Mouse (Mus musculus) megakaryocyte, embryonic 14.5 days (primary cell): ENCODE measurements around the gene Tctn1. TPM values are rescaled to one million over a fixed set of nuclear protein-coding genes. Genes with fewer than 3 reads are reported as not detected.

ENCODE experiments used
- H3K27me3 ChIP-seq: replicated peaks from 2 replicates; pipeline ENCODE3; 2012; ENCODE audit warnings: inconsistent platforms
- H3K36me3 ChIP-seq: replicated peaks from 2 replicates; pipeline ENCODE3; 2012; ENCODE audit warnings: low read length, inconsistent platforms, mixed read lengths
- H3K4me1 ChIP-seq: 2 replicates; pipeline ENCODE4 v1.6.1; 2012; ENCODE audit warnings: inconsistent platforms
- H3K4me3 ChIP-seq: replicated peaks from 2 replicates; pipeline ENCODE3; 2012; ENCODE audit warnings: moderate library complexity, mild to moderate bottlenecking, inconsistent platforms
- H3K9me3 ChIP-seq: 2 replicates; pipeline ENCODE4 v1.6.1; 2012; ENCODE audit warnings: inconsistent platforms
- FLI1 ChIP-seq: IDR thresholded peaks from 2 replicates; pipeline ENCODE4 v1.6.1; 2012; ENCODE audit warnings: low read length, inconsistent platforms, mixed read lengths
- GATA1 ChIP-seq: IDR thresholded peaks from 3 replicates; pipeline ENCODE4 v1.6.1; 2012; ENCODE audit warnings: mixed read lengths, low read length, inconsistent platforms, borderline replicate concordance
- polyA plus RNA-seq: library from polyadenylated mRNA; stranded (reverse); fragments of >175 nt; gene quantifications from 2 replicates; pipeline ENCODE4 v1.2.3, GENCODE M21; 2012; ENCODE audit warnings: low replicate concordance; ENCODE audit not compliant: insufficient read depth

Gene Tctn1
- polyA plus RNA-seq, 1 experiment: 3.2 TPM

- Histone ChIP-seq H3K4me3 (no peak overlapping the region), H3K36me3 (peaks cover 44% of the 10 kb centered on the region)
Measured at GRCm38 (mm10) chr5:122302810-122303745, 38.8 kb upstream of the Tctn1 start.

GRCm38 (mm10) chr5:122300071-122300518 is 35.8 kb upstream of the Tctn1 start:
- H3K27me3 ChIP-seq: no peaks in the 10 kb centered on the region
- TF ChIP-seq GATA1: no peak
- no peak for TF ChIP-seq FLI1
- H3K9me3 ChIP-seq: no peaks in the 10 kb centered on the region
- H3K4me1 ChIP-seq: peaks cover 71% of the 10 kb centered on the region
- peaks cover 39% of the 10 kb centered on the region for H3K36me3 ChIP-seq
- no peak overlapping the region for H3K4me3 ChIP-seq

More at GRCm38 (mm10) chr5:122302810-122303745, 38.8 kb upstream of the Tctn1 start:
- H3K4me1 ChIP-seq: peaks cover 74% of the 10 kb centered on the region
- no peaks in the 10 kb centered on the region for H3K27me3 ChIP-seq
- H3K9me3 ChIP-seq: no peaks in the 10 kb centered on the region
- TF ChIP-seq FLI1: no peak
- no peak for TF ChIP-seq GATA1

DNA sequence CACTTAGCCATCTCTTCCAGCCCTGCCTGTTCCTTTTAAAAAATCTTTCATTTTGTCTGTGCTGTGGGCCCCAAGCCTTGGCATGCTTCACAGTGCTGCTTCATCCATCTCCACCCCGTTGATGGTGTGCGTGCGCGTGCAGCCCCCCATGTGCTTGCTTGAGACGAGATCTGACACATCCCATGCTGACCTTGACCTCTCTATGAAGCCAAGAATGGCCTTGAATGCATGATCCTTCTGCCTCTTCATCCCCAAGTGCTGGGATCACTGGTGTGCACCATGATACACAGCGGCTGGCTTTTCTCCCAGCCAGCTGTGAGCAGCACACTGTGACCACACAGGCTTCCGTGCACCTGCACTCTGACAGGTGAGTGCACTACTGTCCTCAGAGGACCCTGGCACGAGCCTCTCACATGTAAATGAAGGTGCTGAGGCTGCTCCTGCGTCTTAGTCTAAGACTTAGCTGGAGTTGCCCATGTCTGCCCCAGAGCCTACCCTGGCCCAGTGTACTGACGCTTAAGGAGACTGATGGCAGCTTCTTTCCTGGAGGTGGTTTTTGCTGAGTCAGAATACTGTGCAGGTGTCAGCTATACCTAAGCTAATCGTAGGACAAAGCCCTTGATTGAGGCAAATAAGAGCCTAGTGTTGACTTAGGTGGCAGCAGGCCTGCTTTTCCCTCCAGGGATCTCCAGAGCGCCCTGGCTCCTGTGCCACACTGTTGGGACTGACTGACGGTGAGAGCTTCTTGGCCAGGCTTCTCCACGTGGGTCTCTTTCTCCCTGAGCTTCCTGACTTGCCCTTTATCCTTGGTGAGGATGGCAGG is 31.1 kb upstream of the Tctn1 start:
- Histone ChIP-seq H3K4me1 (peaks cover 77% of the 10 kb centered on the region), H3K27me3 (no peaks in the 10 kb centered on the region)

DNA sequence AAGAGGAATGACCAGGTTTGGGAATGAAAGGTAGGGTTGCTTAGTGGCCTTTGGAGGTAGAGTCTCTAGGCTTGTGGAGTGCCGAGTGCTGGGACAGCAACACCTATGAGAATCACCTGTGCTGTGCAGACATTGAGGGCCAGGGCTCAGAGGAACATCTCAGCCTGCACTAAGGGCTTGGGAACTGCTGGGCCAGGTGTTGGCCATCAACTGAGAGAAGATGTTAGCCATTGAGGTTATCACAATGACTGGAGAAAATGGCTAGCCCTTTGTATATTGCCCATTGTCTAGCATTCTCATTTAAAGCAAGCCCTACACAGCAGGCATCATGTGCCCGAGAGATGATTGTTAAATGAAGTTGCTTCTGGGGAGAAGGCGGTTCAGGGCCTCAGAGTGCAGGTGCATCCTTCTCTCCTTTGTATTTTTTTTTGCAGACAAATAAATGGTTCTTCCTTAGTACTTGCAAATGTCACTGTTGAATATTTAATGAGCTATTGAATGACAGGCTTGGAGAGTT is 30.0 kb upstream of the Tctn1 start:
- peaks cover 59% of the 10 kb centered on the region for H3K36me3 ChIP-seq
- no peaks in the 10 kb centered on the region for H3K27me3 ChIP-seq
- TF ChIP-seq FLI1 (no peak), GATA1 (no peak)
- H3K4me3 ChIP-seq: no peak overlapping the region
- H3K4me1 ChIP-seq: peaks cover 71% of the 10 kb centered on the region
- no peaks in the 10 kb centered on the region for H3K9me3 ChIP-seq

More for the DNA sequence above, 31.1 kb upstream of the Tctn1 start:
- TF ChIP-seq FLI1 (no peak), GATA1 (no peak)
- Histone ChIP-seq H3K9me3 (no peaks in the 10 kb centered on the region), H3K4me3 (peak overlapping the region; percentile 14), H3K36me3 (peaks cover 61% of the 10 kb centered on the region)

- Histone ChIP-seq H3K9me3 (no peaks in the 10 kb centered on the region), H3K4me1 (peaks cover 75% of the 10 kb centered on the region), H3K4me3 (no peak overlapping the region), H3K27me3 (no peaks in the 10 kb centered on the region), H3K36me3 (peaks cover 65% of the 10 kb centered on the region)
- TF ChIP-seq GATA1: no peak
- TF ChIP-seq FLI1: no peak
Measured at GRCm38 (mm10) chr5:122293131-122293530, 28.9 kb upstream of the Tctn1 start.

DNA sequence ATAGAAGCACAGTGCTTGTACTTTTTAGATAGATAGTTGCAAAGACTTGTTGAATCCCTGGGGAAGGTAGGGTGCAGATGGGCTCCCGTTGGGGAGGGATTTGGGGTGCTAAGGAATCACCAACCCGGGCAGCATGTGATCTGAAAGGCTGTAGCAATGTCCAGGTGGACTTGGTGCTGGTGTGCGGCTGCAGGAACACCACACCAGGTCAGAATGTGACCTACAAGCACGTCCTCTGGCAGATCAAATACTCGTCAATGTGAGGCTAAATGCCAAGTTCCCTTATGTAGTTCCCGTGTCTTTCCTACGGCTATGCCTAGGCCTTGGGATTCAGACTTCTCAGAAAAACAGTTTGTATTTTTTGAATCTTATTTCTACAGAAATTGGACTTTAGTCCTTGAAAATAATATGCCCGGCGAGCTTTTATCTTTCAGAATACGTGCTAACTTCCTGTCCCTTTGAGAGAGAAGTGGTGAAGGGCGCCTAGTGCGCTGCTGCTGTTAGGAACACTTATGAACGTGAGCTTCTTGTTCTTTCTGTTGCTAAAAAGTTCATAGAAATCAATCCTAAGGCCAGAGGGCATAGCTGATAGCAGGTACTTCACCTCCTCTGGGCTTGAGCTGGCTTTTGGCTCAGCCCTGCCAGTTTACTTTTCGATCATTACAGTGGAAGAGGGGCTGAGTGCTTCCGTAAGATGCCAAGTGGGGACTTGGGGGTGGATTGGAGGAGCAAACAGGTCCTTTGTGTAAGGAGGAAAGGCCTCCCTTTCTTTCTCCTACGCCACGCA is 27.5 kb upstream of the Tctn1 start:
- no peaks in the 10 kb centered on the region for H3K9me3 ChIP-seq
- H3K4me1 ChIP-seq: peaks cover 83% of the 10 kb centered on the region
- no peaks in the 10 kb centered on the region for H3K27me3 ChIP-seq
- TF ChIP-seq GATA1: no peak
- no peak for TF ChIP-seq FLI1
- peak overlapping the region; percentile 53 for H3K4me3 ChIP-seq
- peaks cover 66% of the 10 kb centered on the region for H3K36me3 ChIP-seq

- no peaks in the 10 kb centered on the region for H3K27me3 ChIP-seq
- peaks cover 64% of the 10 kb centered on the region for H3K36me3 ChIP-seq
- peaks cover 80% of the 10 kb centered on the region for H3K4me1 ChIP-seq
- no peak overlapping the region for H3K4me3 ChIP-seq
- TF ChIP-seq FLI1 (no peak), GATA1 (no peak)
- H3K9me3 ChIP-seq: no peaks in the 10 kb centered on the region
Measured at GRCm38 (mm10) chr5:122291149-122291548, 26.9 kb upstream of the Tctn1 start.

- no peak overlapping the region for H3K4me3 ChIP-seq
- H3K27me3 ChIP-seq: no peaks in the 10 kb centered on the region
- TF ChIP-seq FLI1 (no peak), GATA1 (no peak)
- H3K36me3 ChIP-seq: peaks cover 47% of the 10 kb centered on the region
- H3K4me1 ChIP-seq: peaks cover 70% of the 10 kb centered on the region
- H3K9me3 ChIP-seq: no peaks in the 10 kb centered on the region
Measured at GRCm38 (mm10) chr5:122288147-122288811, 24.0 kb upstream of the Tctn1 start.

GRCm38 (mm10) chr5:122287026-122287425 is 22.8 kb upstream of the Tctn1 start:
- Histone ChIP-seq H3K9me3 (no peaks in the 10 kb centered on the region), H3K4me3 (no peak overlapping the region), H3K4me1 (peaks cover 58% of the 10 kb centered on the region), H3K36me3 (peaks cover 34% of the 10 kb centered on the region), H3K27me3 (no peaks in the 10 kb centered on the region)
- TF ChIP-seq FLI1 (no peak), GATA1 (no peak)
